Mouse (Mus musculus): ENCODE measurements around the gene Pqbp1. TPM values are rescaled to one million over a fixed set of nuclear protein-coding genes. Genes with fewer than 3 reads are reported as not detected.
A peak's percentile ranks its signal among the peaks of the same experiment; 100 is the strongest.
"Not testable (repeated sequence)": the region's sequence is repeated elsewhere in the genome, so short reads cannot be mapped to it uniquely, and the experiment has no call there.

The Pqbp1 gene
- polyA plus RNA-seq, 1 experiment, result 53.6 TPM

DNA sequence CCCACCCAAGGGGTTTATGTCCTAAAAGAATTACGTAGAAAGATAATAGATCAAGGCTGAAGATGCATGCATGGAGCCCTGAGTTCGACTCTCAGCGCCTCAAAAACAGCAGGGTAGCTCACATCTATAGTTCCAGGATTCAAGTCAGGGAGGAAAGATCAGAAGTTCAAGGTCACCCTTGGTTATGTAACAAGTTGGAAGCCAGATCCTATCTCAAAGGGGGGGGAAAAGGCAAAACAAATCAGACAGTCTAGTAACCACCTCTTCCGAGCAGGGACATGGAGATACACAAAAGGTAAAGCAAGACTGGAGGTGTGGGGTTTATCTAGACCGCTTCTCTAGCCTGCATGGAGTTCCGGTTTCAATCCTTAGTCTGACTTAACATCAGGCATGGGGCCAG is 27.2 kb upstream of the Pqbp1 start:
- 65% methylated on average over 6 of the region's 6 CpGs for WGBS
- H3K4me1 ChIP-seq (ENCODE audit: control insufficient read depth, insufficient read depth, low read length), result no peaks in the 10 kb centered on the region
- no peak overlapping the region for H3K4me3 ChIP-seq (replicated peaks; ENCODE audit: extremely low read depth, low read depth, low read length)
- no peak for DNase-seq
- TF ChIP-seq CTCF (IDR thresholded peaks at IDR 0.05; ENCODE audit: insufficient read depth, low read length) (no peak), POLR2A (IDR thresholded peaks at IDR 0.05; ENCODE audit: borderline replicate concordance, extremely low read depth, low read depth, low read length) (no peak)

DNA sequence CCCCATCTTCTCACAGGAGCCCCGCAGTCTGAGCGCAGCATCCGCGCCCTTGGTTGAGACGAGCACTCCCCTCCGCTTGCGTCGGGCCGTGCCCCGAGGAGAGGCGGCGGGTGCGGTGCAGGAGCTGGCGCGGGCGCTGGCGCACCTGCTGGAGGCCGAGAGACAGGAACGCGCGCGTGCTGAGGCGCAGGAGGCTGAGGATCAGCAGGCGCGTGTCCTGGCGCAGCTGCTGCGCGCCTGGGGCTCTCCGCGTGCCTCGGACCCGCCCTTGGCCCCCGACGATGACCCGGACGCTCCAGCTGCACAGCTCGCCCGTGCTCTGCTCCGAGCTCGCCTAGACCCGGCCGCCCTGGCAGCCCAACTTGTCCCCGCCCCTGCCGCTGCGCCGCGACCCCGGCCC is 23.0 kb upstream of the Pqbp1 start:
- DNase-seq, result no peak
- no peak overlapping the region for H3K4me3 ChIP-seq (replicated peaks; ENCODE audit: extremely low read depth, low read depth, low read length)
- no peaks in the 10 kb centered on the region for H3K4me1 ChIP-seq (ENCODE audit: control insufficient read depth, insufficient read depth, low read length)
- TF ChIP-seq CTCF (IDR thresholded peaks at IDR 0.05; ENCODE audit: insufficient read depth, low read length) (no peak), POLR2A (IDR thresholded peaks at IDR 0.05; ENCODE audit: borderline replicate concordance, extremely low read depth, low read depth, low read length) (no peak)
- 21% methylated on average over 48 of the region's 48 CpGs for WGBS

GRCm38 (mm10) chrX:7919601-7920383 is 20.7 kb upstream of the Pqbp1 start, which contains the start of gene Pcsk1n:
Pcsk1n (plus strand) TSS chrX:7919822.
- Histone ChIP-seq H3K4me3 (replicated peaks; ENCODE audit: extremely low read depth, low read depth, low read length) (no peak within 1 kb of the TSS), H3K4me1 (ENCODE audit: control insufficient read depth, insufficient read depth, low read length) (no peaks in the 10 kb centered on the region)
- TF ChIP-seq POLR2A (IDR thresholded peaks at IDR 0.05; ENCODE audit: borderline replicate concordance, extremely low read depth, low read depth, low read length) (no peak), CTCF (IDR thresholded peaks at IDR 0.05; ENCODE audit: insufficient read depth, low read length) (no peak)
- DNase-seq, result no peak
- WGBS, result 23% methylated on average over 39 of the region's 40 CpGs

DNA sequence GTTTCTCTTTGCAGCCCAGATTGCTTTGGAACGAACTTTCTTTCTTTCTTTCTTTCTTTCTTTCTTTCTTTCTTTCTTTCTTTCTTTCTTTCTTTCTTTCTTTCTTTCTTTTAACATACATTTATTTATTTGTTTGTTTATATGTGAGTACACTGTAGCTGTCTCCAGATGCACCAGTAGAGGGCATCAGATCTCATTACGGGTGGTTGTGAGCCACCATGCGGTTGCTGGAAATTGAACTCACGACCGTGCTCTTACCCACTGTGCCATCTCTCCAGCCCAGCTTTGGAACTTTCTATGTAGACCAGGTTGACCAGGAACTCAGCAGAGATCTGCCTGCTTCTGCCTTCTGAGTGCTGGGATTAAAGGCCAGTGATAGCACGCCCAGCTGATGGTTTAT is 18.9 kb upstream of the Pqbp1 start:
- WGBS, result 60% methylated on average over 6 of the region's 6 CpGs
- not testable (repeated sequence) for DNase-seq; H3K4me1 ChIP-seq (ENCODE audit: control insufficient read depth, insufficient read depth, low read length); H3K4me3 ChIP-seq (replicated peaks; ENCODE audit: extremely low read depth, low read depth, low read length)

- not testable (repeated sequence) for DNase-seq; H3K4me1 ChIP-seq (ENCODE audit: control insufficient read depth, insufficient read depth, low read length); H3K4me3 ChIP-seq (replicated peaks; ENCODE audit: extremely low read depth, low read depth, low read length)
- 37% methylated on average over 3 of the region's 3 CpGs for WGBS
Observed at GRCm38 (mm10) chrX:7915669-7916068, 16.6 kb upstream of the Pqbp1 start.

DNA sequence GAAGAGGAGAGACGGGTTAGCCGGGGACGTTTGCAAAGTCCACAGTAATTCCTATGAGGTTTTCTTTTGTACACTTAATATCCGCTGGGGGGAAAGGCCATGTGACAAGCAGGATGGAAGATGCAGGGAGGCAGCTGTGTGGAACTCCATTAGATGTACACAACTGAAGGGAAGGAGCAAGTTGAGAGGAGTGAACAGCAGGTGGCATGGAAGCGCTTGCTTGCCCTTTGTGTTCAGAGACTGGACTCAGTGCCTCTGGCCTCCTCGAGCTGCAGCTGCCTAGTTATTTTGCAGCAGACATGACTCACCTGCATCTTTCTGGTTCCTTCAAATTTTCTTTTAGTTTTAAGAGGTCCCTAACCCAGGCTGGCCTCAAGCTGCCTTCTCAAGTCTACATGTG is 11.4 kb upstream of the Pqbp1 start:
- TF ChIP-seq CTCF (IDR thresholded peaks at IDR 0.05; ENCODE audit: insufficient read depth, low read length) (no peak), POLR2A (IDR thresholded peaks at IDR 0.05; ENCODE audit: borderline replicate concordance, extremely low read depth, low read depth, low read length) (no peak)
- DNase-seq, result no peak
- Histone ChIP-seq H3K4me1 (ENCODE audit: control insufficient read depth, insufficient read depth, low read length) (no peaks in the 10 kb centered on the region), H3K4me3 (replicated peaks; ENCODE audit: extremely low read depth, low read depth, low read length) (no peak overlapping the region)
- 63% methylated on average over 6 of the region's 6 CpGs for WGBS

- not testable (repeated sequence) for H3K4me1 ChIP-seq (ENCODE audit: control insufficient read depth, insufficient read depth, low read length); DNase-seq; H3K4me3 ChIP-seq (replicated peaks; ENCODE audit: extremely low read depth, low read depth, low read length)
- 89% methylated on average over 4 of the region's 4 CpGs for WGBS
Observed at GRCm38 (mm10) chrX:7909242-7909641, 10.2 kb upstream of the Pqbp1 start, which contains the start of gene Gm10490. Gm10490 (plus strand) TSS chrX:7909542.

DNA sequence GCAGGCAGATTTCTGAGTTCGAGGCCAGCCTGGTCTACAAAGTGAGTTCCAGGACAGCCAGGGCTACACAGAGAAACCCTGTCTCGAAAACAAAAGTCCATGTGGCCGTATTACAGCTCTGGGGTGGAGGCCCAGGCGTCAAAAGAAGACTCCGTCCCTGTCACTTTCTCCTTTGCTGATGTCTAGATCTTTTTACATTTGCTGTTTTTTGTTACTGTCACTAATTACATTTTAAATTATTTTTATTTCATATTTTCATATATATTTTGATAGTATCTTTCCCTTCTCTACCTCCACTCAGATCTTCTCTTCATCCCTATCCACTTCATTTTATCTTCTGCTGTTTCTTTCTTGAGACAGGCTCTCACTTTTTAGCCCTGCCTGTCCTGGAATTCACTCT is 8.7 kb upstream of the Pqbp1 start, which contains the start of gene Gm10491:
Gene Gm10491, minus strand, starts transcription at position 101 of the 400 bp plus-strand sequence.
- no peak for DNase-seq
- H3K4me3 ChIP-seq (replicated peaks; ENCODE audit: extremely low read depth, low read depth, low read length), result no peak within 1 kb of the TSS
- no peak for TF ChIP-seq CTCF (IDR thresholded peaks at IDR 0.05; ENCODE audit: insufficient read depth, low read length)
- TF ChIP-seq POLR2A (IDR thresholded peaks at IDR 0.05; ENCODE audit: borderline replicate concordance, extremely low read depth, low read depth, low read length), result no peak
- 75% methylated on average over 5 of the region's 5 CpGs for WGBS
- H3K4me1 ChIP-seq (ENCODE audit: control insufficient read depth, insufficient read depth, low read length), result no peaks in the 10 kb centered on the region

DNA sequence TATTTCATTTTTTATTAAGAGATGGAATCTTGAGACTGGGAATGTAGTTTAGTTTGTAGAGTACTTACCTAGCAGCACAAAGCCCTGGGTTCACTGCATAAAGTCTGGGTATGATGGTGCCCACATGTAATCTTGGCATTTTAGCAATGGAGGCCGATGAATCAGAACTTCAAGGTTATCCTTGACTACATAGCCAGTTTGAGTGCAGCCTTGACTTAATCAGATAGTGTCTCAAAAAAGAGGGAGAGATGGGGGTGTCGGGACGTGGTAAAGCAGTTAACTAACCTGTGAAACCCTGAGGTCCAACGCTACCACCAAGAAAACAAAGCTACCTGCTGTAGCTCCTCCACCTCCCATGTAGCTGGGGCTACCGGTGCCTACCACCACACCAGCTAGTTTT is 5.4 kb upstream of the Pqbp1 start:
- TF ChIP-seq CTCF (IDR thresholded peaks at IDR 0.05; ENCODE audit: insufficient read depth, low read length), result no peak
- no peak for DNase-seq
- no peaks in the 10 kb centered on the region; the same call in 1 of the 2 replicates for H3K4me1 ChIP-seq (ENCODE audit: control insufficient read depth, insufficient read depth, low read length)
- 84% methylated on average over 5 of the region's 5 CpGs for WGBS
- no peak overlapping the region for H3K4me3 ChIP-seq (replicated peaks; ENCODE audit: extremely low read depth, low read depth, low read length)

DNA sequence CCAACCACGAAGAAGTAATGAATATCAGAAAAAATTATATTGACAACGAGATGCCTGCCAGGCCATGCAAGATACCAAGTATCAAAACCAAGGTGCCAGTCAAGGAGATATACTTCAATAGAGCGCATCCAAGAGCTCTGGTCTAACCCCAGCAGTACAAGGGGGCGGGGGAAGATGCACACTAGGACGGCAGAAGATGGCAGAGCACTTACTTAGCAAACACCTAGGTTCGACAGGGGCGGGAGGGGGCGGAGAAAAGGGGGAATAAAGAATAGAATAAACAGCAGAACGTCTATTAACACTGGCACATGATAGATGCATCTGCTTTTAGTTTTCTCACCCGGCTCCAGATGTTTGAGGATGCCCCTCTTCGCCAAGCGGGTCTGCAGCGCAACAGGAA is 858 bp downstream of the Pqbp1 start:
- WGBS, result 27% methylated on average over 13 of the region's 13 CpGs
- no peak for TF ChIP-seq POLR2A (IDR thresholded peaks at IDR 0.05; ENCODE audit: borderline replicate concordance, extremely low read depth, low read depth, low read length)
- TF ChIP-seq CTCF (IDR thresholded peaks at IDR 0.05; ENCODE audit: insufficient read depth, low read length), result no peak
- DNase-seq, result no peak
- Histone ChIP-seq H3K4me1 (ENCODE audit: control insufficient read depth, insufficient read depth, low read length) (no peaks in the 10 kb centered on the region; the same call in 1 of the 2 replicates), H3K4me3 (replicated peaks; ENCODE audit: extremely low read depth, low read depth, low read length) (peak overlapping the region; percentile 77)
